Mouse (Mus musculus): Measurements from ENCODE around the gene Dusp9.

Gene Dusp9

GRCm38 (mm10) chrX:73663143-73663542 lies 23.9 kb downstream of the Dusp9 start:
- DNase-seq (ENCODE audit: low read depth, low spot score) = no peak

- DNase-seq (ENCODE audit: low read depth, low spot score) = no peak
These were observed 32.8 kb downstream of the Dusp9 start for GRCm38 (mm10) chrX:73672031-73672431.

- no peak for DNase-seq (ENCODE audit: low read depth, low spot score)
These were observed 33.8 kb downstream of the Dusp9 start, which contains the start of gene Slc6a8 for GRCm38 (mm10) chrX:73672879-73673618. Gene Slc6a8 (plus strand): TSS chrX:73673150.

GRCm38 (mm10) chrX:73673619-73673967 lies 34.4 kb downstream of the Dusp9 start:
- no peak for DNase-seq (ENCODE audit: low read depth, low spot score)

- no peak for DNase-seq (ENCODE audit: low read depth, low spot score)
These were observed 34.9 kb downstream of the Dusp9 start for GRCm38 (mm10) chrX:73673968-73674661.

GRCm38 (mm10) chrX:73675231-73675630 lies 36.0 kb downstream of the Dusp9 start:
- DNase-seq (ENCODE audit: low read depth, low spot score) = no peak

- DNase-seq (ENCODE audit: low read depth, low spot score) = no peak
These were observed 37.4 kb downstream of the Dusp9 start for GRCm38 (mm10) chrX:73676668-73677067.

GRCm38 (mm10) chrX:73684156-73684555 lies 44.9 kb downstream of the Dusp9 start:
- no peak for DNase-seq (ENCODE audit: low read depth, low spot score)

GRCm38 (mm10) chrX:73684978-73685377 lies 45.8 kb downstream of the Dusp9 start:
- no peak for DNase-seq (ENCODE audit: low read depth, low spot score)

- no peak for DNase-seq (ENCODE audit: low read depth, low spot score)
These were observed 46.4 kb downstream of the Dusp9 start for GRCm38 (mm10) chrX:73685629-73686028.

GRCm38 (mm10) chrX:73690917-73691629 lies 51.9 kb downstream of the Dusp9 start:
- DNase-seq (ENCODE audit: low read depth, low spot score) = no peak

Data from telencephalon, adult 2 months (tissue).